Mouse (Mus musculus) ES-CJ7 (cell line): ENCODE results near the gene Pafah1b2.

Experiments
- DNase-seq: peaks from one replicate; pipeline ENCODE4 v3.0.0; 2011; ENCODE audit warnings: low read depth, low spot score

Pafah1b2 gene

DNA sequence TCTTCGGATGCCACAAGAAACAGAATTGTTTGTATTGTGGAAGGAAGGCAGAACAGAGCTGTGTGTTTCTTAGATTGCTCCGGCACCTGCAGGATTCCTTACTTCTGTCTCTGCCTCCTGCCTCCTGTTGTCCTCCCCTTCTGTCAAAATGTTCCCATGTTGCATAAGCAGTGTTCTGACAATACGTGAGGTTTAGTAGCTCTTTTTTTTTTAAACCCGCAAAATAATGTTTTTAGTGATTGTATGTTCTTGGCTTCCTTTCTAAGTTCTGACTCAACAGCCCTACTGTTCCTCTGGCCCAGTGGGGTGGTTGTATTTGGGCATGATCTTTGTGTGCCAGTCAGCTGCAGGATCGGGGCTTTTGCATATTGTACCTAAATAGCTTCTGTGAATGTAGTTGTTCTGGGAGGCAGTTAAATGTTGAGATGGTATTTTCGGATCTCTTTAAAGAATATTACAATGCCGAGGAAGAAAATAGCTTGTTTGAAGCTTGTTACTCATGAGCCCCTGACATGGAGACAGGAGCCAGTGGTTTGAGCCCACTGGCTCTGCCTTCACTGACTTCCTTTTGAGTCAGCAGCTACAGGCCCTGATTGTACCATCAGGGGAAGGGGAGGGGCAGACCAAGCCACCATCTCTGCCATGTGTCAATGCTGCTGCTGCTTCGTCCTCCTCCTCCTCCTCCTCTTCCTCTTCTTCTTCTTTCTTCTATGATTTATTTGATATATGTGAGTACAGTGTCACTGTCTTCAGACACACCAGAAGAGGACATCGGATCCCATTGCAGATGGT, 13.8 kb upstream of the Pafah1b2 start:
- DNase-seq = no peak

- no peak for DNase-seq
Measured at GRCm38 (mm10) chr9:46023591-46023990, 11.1 kb upstream of the Pafah1b2 start.

- no peak for DNase-seq
Measured at GRCm38 (mm10) chr9:46019975-46020374, 7.5 kb upstream of the Pafah1b2 start.

GRCm38 (mm10) chr9:46018316-46018715, 5.8 kb upstream of the Pafah1b2 start:
- no peak for DNase-seq

GRCm38 (mm10) chr9:46016417-46016816, 3.9 kb upstream of the Pafah1b2 start:
- DNase-seq = no peak

- no peak for DNase-seq
Measured at GRCm38 (mm10) chr9:46015831-46016230, 3.3 kb upstream of the Pafah1b2 start.

DNA sequence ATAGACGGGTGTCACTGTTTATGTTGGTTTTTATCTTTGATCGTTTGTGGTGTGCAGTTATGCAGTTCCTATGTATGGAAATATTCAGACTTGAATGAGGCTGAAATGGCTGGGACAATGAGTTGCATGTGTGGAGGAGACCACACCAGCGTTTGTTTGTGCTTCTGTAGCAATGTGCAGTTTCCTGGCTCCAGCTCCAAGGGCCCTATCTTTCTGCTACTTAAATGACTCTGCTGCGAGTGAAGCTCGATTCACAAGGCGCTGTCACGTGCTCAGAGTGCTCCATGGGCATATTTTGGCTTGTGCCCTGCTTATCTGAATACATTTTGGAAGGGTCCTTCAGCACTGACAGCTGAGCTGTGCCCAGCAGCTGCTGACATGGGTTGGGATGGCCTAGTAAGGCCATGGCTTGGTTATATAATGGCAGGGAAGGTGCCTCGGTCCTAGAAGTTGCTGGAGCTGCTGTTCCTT, 2.6 kb upstream of the Pafah1b2 start:
- DNase-seq = no peak

DNA sequence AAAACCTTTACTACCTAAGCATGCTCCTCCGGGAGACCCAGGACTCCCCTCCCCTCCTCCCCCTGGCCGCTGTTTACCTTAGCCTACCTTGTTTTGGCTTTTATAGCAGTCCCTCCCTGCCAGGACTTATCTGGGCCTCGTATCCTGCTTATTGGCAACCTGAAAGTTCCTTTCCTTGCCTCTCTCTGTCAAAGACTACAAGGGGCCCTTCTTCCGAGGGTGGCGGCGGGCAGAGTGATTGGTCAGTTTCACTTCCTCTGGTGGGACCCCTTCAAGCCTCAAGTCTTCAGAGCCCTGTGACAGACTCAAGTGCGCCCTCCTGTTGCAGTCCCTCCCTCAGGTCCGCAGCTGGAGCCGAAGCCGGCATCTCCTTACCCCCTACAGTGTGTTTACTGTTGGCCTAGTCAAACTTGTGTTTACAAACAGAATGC, 1.8 kb upstream of the Pafah1b2 start:
- peak; percentile 71 for DNase-seq

DNA sequence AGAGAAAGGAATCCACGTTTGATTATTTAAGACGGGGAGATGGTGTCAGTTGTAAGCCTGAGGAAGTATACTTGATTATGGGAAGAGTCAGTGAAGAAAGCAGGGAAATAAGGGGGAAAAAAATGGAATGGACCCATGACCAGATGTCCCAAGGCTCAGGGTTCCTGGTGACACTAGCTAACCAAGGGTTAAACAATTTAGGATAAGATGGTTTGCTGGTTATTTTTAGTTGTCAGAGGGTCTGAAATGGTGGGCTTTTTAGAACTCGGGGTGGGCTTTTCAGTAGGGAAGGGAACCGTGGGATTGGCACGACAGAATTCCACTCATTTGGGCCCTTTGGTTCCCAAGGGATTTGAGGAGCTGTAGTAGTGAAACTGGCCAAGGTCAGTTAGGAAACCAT, 1.1 kb upstream of the Pafah1b2 start:
- DNase-seq = no peak

DNA sequence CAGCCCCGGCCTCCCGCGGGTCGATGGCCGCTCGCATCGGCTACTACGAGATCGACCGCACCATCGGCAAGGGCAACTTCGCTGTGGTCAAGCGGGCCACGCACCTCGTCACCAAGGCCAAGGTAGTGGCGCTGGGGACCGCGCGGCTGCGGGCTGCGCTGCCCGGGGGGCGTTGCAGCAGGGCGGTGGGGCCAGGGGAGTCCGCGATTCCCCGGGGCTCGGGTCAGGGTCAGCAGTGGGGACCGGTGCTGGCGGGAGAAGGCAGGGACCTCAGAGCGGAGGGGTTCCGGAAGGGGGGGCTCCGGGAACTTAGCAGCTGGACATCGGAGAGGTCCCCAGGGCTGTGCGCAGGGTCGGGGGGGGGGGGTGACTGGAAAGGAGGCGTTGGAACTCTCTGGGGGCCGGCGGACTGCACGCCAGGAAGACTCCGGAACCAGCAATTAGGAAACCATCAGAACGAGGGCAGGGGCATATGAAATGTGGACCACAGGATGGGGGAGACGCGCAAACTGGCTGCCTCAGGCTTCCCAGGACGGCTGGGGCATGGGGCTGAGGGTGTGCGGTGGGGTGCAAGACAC, 608 bp upstream of the Pafah1b2 start:
- DNase-seq = no peak

DNA sequence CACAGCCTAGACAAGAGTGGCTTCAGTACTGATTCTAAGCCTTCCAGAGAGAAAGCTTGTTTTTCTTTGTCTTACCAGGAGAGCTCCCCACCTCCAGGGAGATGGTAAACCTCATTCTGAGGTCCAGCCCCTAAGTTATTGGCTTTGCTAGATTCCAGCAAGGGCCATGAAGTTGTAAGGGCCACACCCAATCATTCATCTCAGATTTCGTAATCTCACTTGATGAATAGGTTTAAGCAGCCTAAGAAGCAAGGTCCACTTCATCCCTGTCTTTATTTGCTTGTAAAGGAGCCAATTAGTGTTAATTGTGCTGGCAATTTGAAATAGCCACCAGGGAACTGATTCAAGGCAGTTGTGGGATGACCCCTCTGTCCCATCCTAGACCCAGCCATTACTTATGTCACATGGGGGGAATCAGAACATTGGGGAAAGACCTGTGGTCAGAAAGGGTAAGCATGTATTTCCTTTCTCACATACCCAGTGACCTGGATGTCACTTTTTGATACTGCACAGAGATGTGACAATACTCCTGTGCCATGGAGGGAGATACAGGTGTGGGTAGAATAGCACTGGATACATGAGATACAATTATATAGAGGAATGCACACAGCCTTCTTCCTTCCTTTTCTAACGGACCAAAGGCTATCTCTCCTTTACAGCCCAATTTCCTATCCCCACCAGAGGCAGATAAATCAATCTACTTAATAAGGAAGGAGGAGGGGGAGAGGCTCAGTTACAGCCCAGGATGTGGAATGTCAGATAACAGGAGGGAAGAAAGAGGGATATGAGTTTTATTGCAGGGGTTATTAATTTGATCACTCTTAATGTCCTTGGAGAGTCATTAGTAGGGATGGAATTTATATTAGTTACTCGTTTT, 1.2 kb downstream of the Pafah1b2 start:
- DNase-seq = no peak

- DNase-seq = no peak
Measured at GRCm38 (mm10) chr9:46009669-46009983, 2.9 kb downstream of the Pafah1b2 start.

DNA sequence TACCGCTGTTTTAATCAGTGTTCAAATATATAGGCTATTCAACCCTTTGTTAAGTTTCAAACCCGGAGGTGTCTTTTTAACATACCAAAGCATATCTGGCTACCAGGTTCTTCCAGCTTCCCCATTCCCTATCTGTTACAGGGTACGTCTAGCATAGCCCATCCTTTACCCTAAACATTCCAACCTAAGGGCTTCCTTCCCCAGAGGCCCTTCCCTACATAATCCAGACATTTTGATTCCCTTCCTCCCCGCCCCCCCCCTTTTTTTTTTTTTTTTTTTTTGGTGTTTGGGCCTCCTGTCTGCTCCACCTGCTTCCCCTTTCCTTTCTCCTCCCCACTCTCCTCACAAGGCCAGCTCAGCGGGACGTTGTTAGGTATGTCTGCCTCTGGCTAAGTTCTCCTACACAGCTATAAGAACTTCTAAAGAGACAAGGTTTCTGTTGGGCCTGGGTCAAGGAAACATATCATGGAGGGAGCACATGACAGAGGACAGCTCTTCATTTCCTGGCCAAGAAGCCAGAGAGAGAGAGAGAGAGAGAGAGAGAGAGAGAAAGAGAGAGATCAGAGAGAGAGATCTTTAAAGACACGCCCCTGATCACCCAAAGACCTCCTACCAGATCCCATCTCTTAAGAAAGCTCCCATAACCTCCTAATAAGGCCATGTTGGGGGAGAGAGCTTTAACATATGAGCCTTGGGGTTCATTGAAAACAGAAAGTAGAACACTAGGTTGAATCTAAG, 3.4 kb downstream of the Pafah1b2 start:
- DNase-seq = no peak

- DNase-seq = no peak
Measured at GRCm38 (mm10) chr9:46006224-46006623, 6.3 kb downstream of the Pafah1b2 start.

DNA sequence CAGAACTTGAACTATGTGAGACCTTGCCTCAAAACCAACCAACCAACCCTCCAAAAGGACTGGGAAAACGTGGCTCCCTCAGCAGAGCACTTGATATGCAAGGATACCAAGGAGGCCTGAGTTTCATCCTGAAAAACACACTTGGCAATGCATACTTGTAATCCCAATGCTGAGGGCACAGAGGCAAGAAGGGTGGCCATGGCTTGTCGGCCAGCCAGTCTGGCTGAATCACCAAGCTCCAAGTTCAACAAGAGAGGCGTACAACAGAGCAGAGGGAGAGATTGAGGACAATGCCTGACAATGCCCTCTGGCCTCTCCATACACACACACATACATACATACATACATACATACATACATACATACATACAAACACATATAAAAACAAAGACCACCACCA, 8.0 kb downstream of the Pafah1b2 start:
- no peak for DNase-seq

GRCm38 (mm10) chr9:46003729-46004128, 8.8 kb downstream of the Pafah1b2 start:
- DNase-seq = peak; percentile 48

DNA sequence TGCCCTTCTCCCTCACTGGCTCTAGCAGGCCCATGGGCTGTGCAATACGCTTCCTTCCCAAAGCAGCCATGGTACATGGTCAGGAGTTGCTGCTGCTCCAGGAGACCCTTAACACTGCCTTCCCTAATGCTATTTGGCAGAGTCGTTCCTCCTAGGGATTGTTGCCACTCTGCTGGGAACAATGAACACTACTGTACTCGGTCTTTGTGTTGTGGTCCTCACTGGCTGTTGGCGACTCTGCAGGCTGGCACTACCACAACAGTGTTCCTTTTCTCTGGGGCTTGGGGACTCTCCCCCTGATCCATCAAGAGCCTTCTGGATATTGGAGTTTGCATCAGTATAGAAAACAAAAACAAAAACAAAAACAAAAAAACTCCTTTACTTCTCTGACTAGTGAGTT, 13.5 kb downstream of the Pafah1b2 start:
- no peak for DNase-seq

DNA sequence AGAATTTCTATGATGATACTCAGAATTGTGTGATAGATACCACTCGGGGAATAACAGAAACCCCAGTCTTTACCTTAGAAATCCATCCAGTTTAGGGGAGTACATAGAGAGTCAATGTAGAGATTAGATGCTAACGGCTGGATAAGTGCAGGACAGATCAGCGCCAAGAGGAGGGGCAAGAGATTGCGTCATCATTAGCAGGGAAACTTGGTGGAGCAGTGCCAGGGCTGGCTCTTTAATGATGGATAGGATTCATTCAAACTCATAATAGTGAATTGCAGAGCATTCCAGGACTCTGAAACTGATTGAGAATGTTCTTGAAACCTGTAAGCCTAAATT, 27.3 kb downstream of the Pafah1b2 start:
- DNase-seq = peak; percentile 51

- peak; percentile 80 for DNase-seq
Measured at GRCm38 (mm10) chr9:45984409-45985228, 27.9 kb downstream of the Pafah1b2 start.

DNA sequence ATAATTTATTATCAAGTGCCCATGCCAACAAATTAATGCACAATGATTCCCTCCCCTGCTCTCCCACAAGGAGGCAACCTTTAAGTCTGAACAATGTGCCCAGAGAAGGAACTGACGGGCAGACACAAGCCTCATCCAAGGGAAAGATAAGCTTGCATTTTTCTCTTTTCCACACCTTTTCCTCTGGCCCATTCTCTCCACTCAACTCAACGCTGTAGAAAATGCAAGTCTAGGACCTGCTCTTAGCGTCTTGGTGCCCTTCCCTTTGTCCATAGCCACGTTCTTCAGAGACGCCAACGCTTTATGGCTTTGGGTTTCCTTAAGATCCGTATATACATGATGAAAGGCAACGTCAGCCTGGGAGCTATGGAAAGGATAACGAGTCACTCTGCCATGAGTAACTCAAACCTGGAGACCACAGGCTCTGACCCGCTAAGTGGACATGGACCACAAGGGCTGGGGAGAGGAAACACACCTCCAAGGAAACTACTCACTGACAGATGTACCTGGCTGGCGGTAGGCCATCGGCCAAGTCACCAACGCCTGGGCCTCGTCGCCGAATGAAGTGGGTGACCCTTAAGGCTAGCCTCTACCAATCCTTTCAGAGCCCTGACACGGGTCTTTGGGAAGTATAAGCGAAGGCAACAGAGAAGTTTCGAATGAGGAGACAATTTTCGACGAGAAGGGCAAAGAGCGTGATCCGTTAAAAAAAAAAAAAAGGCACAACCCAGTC, 28.6 kb downstream of the Pafah1b2 start:
- DNase-seq = peak; percentile 19
